In the genomic region with DNA sequence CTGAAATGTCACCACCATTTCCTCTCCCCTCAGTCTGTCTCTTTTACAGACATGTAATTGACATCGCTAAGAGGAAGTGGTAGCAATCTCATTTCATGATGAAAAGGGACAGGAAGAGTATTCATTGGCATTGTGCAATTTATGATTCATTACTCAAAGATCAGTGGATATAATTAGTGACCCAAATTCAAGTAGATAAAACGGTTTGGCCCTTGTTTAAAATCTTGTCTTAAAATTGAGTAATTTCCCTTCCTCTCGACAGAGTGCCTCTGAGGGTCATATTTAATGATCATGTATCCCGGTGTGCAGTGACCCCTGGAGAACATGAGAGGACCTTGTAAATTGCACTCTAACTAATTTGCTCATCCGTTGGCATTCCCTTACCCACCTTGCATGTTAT, we compare ENCODE assay signal across 17 mouse cellular contexts.
A peak's percentile ranks its signal among the peaks of the same experiment; 100 is the strongest.
DNase-seq lines count a peak whose midpoint lies in the region; ATAC-seq and TF ChIP-seq lines count a peak whose summit lies in the region.
"Had no signal": no experiment of that assay in that cellular context is flagged by ENCODE, and none has a peak within 500 bp of the region (broad histone marks: within the 10 kb centered on the region; RNA-seq: fewer than 3 reads in every experiment).

No protein-coding gene starts in this region.

- ATAC-seq in frontal cortex, adult (ENCODE audit: low TSS enrichment) = no peak
- ATAC-seq: activated CD4-positive, CD25-positive, alpha-beta regulatory T cell, adult 4 months; CD4-positive, CD25-positive, alpha-beta regulatory T cell, adult 4 months; forebrain, embryonic 14.5 days; forebrain, postnatal 0 days; intestine, postnatal 0 days had no signal

- no peak for TF ChIP-seq POLR2A in brain, embryonic 14.5 days (IDR thresholded peaks at IDR 0.05; ENCODE audit: borderline replicate concordance, extremely low read depth, insufficient read depth, insufficient read length, poor library complexity, severe bottlenecking)

- peak; percentile 1 for DNase-seq in heart, adult 11 months
- DNase-seq in heart, postnatal 10 days = no peak
- DNase-seq in 416B (ENCODE audit: low read depth) = peak; percentile 33
- peak; percentile 14 for DNase-seq in brain, embryonic 14.5 days (ENCODE audit: low read depth)
- DNase-seq in testis, postnatal 10 days (ENCODE audit: low spot score) = no peak
- DNase-seq: adrenal gland, postnatal 14 days; cerebellum, adult 11-12 months; cerebellum, adult 9-10 months; cerebellum, postnatal 25 days; forebrain, postnatal 0 days; gastrocnemius, postnatal 25 days; heart, adult 2 months had no signal

- intact Hi-C loops in heart, postnatal 10 days (cut with DNase I) = no loop called here

- no peak for TF ChIP-seq CTCF in brain, embryonic 14.5 days (IDR thresholded peaks at IDR 0.05; ENCODE audit: borderline replicate concordance, extremely low read depth, insufficient read depth, insufficient read length)

Comparison
In these comparisons a context has a peak if more than half of its experiments do, and no peak if none do; other contexts are left out.
1. DNase-seq: peak in heart, adult 11 months (single experiment), 416B (single experiment) and brain, embryonic 14.5 days (single experiment); none in heart, postnatal 10 days (0 of 2) and testis, postnatal 10 days (single experiment).